Mouse (Mus musculus): ENCODE data around the gene Epm2a.

- TF ChIP-seq POLR2A (IDR thresholded peaks at IDR 0.05; ENCODE audit: extremely low read depth, insufficient read depth, low read length) (no peak), CTCF (IDR thresholded peaks at IDR 0.05; ENCODE audit: extremely low read depth, insufficient read depth, low read length) (no peak)
Observed at GRCm38 (mm10) chr10:11381302-11381701, 38.1 kb downstream of the Epm2a start.

All from cortical plate, adult 2 months (tissue).